Mouse (Mus musculus) frontal cortex, adult (tissue): ENCODE results near the gene Scarb2.
"Not testable (repeated sequence)": the region's sequence is repeated elsewhere in the genome, so short reads cannot be mapped to it uniquely, and the experiment has no call there.

Experiments
- ATAC-seq: cut with Nextera tagmentation; 2 replicates; pipeline ENCODE4 v1.9.2; 2017; ENCODE audit warnings: mild to moderate bottlenecking, moderate library complexity, mixed read lengths; ENCODE audit not compliant: low TSS enrichment

Gene Scarb2

DNA sequence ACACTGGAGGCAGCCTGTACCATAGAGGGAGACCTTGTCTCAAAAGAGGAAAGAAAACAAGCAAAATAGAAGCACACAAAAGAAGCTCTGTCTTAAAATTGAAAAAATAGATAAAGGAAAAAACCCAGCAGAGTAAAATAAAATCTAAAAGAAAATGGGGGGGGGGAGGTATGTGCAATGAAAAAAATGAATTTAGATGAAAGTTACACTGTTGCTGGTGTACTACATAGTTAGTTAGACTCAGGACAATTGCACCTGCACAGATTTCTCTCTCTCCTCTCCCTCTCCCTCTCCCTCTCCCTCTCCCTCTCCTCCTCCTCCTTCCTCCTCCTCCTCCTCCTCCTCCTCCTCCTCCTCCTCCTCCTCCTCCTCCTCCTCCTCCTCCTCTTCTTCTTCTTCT, at the start of gene Scarb2:
Scarb2 (minus strand) TSS at position 101 of the 400 bp plus-strand sequence.
- no peak for ATAC-seq

DNA sequence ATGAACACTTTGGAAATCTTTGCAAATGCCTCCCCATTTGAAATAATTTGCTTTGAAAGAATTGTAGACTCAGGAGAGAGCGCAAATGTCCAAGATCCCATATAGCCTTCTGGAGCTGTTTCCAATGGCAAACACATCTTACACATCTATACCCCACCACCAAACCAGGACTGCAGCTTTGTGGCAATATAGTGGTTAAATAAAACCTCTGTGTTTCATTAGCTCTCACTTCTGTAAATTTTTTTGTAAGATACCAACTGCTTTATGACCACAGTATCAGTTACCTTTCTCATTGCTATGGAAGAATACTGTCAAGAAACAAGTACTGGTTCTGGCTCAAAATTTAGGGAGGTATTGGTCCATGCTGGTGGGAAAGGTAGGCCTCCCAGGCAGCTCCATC, 49.3 kb upstream of the Scarb2 start:
- no peak for ATAC-seq

DNA sequence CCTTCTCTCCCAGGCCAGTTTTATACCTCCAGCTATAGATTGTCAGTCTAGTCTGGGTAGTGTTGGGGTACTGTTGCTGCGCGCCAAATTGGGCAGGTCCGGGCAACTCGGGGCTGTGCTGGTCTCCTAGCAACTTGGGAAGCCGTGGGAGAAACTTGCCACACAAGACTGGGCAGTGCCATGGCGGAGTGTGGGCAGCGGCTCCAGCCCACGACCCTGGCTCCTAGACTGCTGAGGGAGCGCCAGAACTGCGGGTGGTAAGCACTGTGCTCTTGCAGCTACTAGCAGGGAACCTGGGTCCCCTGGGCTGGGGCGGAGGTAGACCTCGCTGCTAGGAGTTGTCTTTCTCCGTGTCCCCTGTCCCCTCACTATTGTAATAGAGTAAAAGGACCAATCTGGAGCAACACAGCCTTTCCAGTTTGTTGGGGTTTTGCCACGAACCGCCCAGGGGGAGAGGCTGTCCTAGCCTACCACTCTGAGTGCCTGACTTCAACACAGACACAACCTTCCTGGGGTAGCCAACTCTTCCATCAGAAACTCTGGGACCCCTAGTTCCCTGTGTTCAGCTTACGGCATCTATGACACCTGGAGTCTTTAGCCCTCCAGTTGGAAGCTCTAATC, 48.4 kb upstream of the Scarb2 start, which contains the start of gene Fam47e:
Fam47e (plus strand) TSS at position 179 of the 621 bp plus-strand sequence.
- ATAC-seq: peak; percentile 92

DNA sequence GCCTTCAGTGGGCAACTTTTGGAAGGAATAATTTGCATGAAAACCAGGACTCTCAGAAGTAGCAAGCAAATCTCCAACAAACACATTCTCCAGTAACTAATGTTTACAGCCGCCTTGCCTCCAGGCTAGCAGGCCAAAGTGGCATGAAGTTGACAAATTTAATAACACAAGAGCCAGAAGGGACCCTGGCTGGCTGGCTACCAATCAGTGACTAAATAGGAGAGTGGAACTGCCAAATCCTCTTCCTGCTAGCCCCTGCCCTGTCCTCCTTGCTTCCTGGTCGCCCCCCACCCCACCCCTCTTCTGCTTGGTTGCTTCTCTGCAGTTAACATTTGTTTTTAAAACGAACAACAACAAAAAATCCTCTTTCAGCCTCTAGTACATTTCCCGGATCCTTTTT, 47.8 kb upstream of the Scarb2 start:
- ATAC-seq: no peak

DNA sequence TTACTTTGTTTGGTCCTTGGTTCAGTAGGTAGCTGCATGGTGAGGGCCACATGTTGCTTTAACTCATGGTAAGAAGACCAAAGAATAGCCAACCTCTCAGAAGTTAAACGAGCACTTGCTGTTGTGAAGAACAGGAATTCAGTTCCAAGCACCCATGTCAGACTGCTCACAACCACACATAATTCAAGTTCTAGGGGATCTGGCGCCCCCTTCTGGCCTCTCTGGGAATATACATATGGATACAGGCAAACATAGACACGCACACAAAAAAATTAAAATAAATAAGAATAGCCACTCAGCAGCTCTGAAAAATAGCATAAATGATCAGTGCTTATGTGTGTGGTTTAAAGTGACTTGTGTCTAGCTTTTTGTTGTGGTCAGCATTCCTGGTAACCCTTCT, 47.3 kb upstream of the Scarb2 start:
- no peak for ATAC-seq

DNA sequence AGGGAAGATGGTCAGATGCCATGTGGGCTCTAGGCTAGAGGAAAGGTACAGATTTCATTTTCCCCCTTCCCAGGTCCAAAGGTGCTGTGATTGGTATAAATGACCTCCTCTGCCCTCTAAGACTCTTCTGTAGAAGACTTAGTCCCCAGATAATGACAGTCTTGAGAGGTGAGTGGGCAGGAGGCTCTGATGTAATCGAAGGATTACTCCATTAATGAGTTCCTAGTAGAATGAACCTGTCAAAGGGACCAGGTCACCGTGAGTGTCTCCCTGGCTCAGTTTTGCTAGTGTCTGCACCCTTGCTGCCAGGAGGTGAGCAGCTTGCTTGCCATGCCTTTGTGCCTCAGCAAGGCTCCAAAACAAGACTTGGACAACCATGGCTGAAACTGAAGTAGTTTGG, 46.0 kb upstream of the Scarb2 start:
- no peak for ATAC-seq

DNA sequence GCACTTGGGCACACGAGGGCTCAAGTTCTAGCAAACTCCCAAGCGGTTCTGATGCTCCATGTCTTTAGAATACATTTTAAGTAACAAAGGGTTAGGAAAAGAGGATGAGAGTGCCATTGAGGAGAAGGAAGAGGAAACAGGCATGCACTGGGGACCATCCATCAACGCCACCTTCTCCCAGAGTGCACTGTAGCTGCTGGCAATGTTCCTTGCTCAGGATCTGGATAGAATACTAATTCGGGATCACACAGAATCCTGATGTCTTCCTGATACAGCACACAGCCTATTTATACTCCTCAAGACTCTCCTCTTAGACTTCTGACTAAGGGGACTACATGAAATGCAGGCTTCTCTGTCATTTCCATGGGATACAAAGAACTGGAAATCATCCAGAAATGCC, 33.1 kb upstream of the Scarb2 start:
- no peak for ATAC-seq

DNA sequence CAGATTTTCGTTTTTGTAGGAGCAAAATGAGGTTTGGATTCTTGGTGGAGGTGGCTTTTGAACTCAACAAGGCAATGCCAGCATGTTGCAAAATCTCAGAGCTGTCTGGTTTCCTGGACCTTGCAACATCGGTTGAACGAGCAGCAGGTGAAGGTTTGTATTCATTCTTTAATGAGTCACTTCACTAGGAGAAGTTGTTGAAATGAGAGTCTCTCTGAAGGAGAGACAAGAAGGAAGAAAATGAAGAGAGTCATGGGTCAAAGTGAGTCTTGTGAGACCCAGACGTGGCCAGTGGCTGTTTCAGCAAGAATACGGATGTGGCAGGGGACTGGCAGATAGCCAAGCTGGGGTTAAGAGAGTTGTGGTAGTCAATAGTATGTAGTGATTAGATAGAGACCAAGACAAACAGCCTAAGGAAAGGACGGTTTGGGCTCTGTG, 18.2 kb upstream of the Scarb2 start:
- ATAC-seq: no peak

DNA sequence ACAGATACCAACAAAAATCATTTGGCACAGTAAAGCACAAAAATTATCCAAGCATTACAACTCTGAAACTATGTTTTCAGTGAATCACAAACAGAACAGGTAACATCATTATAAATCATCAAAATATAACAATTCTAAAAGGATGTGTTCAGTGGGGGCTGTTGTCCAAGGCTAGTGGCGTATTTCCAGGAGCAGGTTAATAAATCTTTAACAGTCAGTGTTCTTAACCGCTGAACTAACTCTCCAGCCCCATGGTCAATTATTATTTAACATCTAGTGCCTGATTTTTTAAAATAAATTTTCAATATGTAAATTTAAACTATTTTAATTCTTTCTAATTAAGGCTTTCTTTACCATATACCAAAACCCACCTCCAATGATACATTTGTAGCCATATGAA, 14.5 kb upstream of the Scarb2 start:
- not testable (repeated sequence) for ATAC-seq

DNA sequence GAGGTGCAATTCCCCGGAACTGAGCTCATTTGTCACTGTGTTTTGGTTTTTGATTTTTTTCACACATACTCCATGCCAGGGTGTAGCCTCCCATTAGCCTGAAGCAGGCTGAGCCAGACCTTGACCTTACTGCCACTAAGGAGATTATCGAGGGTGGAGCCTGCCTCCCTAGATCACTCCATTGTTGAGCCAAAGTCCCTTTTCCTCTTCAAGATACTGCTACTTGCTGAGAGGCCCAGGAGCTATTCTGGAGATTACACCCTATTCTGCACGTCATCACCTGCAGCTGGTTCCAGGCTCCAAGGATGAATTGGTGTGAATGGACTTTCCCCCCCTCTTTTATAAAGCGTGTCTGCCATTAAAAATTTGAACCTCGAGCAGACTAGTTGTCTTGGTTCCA, 5.4 kb upstream of the Scarb2 start:
- ATAC-seq: no peak

DNA sequence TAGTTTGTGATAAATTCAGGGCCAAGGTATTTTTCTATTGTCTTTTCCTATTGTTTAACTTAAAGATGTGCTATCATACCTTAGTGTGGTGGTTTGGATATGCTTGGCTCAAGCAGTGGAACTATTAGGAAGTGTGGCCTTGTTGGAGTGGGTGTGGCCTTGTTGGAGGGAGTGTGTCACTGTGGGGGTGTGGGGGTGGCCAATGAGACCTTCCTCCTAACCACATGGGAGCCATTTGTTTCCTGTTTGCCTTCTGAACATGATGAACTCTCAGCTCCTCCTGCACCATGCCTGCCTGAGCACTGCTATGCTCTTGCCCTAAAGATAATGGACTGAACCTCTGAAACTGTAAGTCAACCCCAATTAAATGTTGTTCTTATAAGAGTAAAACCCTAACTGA, 4.6 kb upstream of the Scarb2 start:
- ATAC-seq: no peak

DNA sequence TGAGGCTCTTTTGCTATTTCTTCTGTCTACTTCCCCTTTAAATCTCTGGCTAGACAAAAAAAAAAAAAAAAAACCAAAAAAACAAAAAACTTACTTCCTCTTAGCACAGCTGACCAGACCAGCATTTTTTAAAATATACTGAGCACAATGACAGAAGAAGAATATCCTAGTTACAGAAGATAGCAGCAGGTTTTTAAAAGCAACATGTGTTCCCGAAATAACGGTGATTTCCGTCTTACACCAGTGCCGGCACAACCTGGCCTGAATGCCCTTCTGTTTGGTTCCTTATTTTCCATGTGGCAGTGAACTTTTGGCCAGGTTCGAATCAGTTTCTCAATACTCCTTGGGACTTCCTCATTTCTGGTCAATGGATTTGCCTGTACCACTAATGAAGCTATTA, 2.2 kb upstream of the Scarb2 start:
- no peak for ATAC-seq

DNA sequence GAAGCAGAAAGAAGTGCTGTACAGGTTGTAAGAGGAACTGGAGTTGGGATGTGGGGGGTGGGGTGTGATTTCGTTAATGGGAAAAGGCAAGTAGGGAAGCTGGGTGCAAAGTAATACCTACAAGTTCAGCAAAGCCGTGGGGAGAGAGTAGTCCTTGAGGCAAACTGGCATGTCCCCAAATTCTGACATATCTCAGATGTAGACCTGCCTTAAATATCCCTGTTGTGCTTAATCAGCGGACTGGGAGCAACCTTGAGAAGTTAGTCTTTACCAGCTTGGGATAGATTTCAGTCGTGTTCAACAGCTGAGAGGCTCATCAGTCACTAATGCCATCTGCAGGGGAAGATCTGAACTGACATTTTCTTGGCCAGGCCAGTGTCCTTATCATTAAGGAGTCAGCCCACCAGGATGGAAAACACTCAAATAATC, 318 bp downstream of the Scarb2 start:
- 0 out of 2 replicates have a peak, but pooled peaks have one; percentile 3 for ATAC-seq

DNA sequence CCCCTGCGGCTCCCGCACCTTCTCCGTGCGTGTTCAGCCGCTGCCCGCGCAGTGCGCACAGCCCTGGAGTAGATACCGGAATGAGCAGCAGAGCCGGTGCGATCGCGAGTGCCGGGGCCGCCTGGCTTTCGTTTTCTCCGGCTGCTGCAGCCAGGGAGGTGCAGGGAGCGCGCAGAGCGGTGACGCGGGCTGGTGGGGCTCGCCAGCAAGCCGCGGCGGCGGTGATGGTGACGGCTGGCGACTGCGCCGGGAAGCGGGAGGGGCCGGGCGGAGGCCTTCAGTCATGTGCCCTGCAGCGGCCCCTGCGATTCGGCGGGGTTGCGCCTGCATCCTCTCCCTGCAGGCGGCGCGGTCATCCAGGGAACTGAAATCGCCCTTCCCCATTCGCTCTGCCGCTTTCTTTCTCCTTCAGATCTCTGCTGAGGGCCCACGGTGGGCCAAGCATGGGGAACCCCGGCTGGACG, 1.2 kb downstream of the Scarb2 start:
- peak; percentile 94 for ATAC-seq

DNA sequence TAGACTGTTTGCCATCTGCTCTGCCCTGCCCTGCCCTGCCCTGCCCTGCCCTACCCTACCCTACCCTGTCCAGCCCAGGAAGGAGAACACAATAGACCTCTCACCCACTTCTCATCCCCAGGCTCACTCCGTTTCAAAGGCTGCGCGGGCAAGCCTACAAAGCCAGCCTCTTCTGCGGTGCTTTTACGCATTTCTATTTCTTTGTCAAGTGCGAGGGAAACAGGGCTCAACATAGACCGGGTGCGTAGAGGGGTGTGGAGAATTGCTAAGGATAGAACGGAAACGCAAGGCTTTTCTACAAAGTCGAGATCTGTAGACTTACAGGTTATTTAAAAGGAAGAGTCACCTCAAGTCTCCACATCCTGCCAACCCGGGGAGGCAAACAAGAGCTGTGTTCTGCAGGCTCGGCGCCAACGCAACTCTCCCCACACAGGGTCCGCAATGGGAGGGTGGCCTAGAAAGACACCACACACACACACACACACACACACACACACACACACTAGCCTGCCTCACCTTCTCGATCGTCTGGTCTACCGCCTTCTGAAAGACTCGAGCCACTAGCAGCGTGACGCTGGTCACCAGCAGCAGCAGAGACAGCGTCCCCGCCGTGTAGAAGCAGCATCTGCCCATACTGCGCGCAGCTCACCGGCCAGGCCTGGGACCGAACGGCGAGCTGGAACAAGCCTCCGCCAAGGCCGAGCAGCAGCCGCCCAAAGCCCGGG, 1.8 kb downstream of the Scarb2 start:
- ATAC-seq: peak; percentile 50

DNA sequence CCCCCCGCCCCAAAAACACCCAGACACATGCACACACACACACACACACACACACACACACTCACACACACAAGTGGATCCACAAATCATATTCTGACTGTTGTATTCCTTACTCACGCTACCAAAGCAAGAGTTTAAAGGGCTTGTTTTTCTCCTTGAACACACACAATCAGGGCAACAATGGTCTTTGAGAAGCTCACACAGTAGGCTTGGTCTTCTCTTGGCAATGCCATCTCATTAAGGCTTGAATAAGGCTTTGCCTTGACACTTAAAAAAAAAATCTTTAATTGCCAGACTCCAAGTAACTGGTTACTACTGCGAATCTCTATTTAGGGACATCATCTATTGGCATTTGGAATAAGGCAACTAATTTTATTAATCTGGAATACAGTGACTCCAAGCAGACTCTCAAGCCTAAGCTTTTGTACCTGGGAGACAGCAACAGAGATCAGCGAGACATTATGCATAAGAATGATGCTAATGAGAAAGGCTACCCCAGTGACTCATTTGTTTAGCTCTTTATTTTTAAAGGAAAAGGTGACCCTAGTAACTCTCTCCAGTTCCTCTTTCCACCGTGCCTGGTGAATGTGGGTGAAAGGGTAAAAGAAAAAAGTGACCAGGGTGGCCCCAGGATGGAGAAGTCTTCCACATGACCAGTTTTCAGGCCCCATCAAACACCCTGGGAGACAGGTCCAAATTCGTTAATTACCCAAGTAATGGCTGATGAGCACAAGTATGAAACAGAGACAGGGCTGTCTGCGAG, 2.6 kb downstream of the Scarb2 start:
- no peak for ATAC-seq

DNA sequence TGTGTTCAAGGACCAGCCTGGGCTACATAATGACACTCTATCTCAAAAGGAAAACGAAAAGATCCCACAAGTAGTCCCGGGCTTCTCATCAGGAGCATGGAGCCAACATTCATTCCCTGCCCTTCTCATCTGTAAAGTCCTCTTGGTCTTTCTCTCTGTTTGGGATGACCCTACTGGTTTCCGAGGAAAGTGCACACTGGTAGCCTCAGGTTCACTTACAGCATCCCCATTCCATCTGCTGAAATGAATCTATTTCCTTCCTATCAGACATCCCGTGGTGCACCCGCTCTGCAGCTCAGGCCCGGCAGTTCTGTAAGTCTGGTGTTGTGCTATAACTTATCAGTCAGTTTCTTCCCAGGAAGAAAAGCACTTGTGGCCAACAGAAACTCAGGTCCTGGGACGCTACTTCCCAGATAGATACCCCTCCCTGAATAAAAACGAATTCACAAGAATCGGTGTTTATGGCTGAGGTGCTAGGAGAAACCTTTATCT, 3.2 kb downstream of the Scarb2 start:
- ATAC-seq: no peak

DNA sequence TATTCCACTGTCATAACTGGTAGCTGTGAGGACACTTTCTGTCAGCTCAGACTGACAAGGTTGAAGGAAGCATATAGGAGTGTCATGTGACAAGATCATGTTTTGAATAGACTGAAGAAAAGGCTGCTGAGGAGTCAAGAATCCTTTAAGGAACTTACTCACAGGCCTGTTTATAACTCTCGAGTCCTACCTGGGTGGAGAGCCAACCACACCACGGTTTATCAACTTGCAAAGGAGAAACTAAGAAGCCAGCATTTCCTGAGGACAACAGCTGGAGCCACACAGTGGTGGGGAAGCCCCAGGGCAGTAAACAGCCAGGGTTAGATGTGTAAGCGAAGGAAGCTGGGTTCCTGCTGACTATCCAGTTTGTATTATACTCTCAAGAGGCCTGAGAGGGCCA, 7.3 kb downstream of the Scarb2 start:
- no peak for ATAC-seq

DNA sequence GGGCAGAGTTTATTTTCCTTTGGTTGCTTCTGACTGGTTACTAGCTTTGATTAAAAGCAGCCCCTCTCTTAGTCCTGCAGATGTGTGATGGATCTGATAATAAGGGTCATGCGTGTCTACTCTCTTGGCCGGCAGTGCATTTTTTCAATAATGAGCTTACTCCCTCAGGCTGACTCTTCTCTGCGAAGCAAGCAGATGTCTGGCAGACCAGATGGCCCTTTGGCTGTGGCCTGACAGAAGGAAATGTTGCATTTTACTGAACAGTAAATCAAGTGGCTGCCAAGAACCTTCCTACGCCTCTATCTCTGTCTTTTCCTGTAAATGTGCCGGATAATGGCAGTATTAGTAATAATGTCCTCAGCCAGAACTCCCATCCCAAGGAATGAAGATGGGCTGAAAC, 8.0 kb downstream of the Scarb2 start:
- ATAC-seq: peak; percentile 14; the same call in 1 of the 2 replicates

DNA sequence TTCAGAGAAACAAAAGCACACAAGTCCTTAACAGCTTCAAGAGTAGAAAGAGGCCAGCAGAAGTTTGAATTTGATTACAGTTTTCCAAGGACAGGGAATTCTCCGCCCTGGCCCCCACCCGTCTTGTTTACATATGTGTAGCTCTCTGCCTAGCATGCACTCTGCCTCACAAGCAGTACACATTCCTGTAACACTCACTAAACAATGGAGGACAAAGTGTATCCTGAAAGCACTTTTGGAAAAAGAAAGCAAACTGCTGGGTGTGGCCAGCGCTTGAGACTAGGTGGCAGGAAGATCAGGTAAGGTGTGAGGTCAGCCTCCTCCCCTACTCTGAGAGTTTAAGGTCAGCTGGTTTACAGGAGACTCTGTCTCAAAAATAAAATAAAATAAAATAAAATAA, 8.4 kb downstream of the Scarb2 start:
- ATAC-seq: no peak

DNA sequence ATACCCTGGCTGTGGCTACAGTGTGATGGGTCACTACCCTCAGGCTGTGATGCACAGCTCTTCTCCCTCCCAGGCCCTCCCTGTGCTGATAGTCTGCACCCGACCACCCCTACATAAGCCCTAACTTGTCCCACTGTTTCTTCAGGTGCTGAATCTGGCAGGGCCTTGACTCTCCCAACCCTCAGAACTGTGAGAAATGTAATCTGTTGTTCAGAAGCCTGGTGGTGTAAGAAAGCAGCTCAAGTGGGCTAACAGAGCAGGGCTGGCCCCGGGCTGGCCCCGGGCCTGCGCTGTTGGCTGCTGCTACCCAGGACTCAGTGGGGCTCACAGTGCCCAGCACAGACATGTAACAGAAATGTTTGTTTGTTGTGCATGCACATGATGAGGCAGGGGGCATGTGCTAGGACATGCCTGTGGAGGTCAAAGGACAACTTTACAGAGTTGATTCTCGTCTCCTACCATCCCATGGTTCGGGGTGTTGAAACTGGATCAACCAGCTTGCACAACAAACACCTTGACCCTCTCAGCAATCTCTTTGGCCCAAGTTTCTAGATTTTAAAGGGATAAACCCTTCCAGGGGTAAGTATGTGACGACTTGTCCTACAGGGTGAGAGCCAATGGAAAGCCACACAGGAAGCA, 10.7 kb downstream of the Scarb2 start:
- no peak for ATAC-seq

DNA sequence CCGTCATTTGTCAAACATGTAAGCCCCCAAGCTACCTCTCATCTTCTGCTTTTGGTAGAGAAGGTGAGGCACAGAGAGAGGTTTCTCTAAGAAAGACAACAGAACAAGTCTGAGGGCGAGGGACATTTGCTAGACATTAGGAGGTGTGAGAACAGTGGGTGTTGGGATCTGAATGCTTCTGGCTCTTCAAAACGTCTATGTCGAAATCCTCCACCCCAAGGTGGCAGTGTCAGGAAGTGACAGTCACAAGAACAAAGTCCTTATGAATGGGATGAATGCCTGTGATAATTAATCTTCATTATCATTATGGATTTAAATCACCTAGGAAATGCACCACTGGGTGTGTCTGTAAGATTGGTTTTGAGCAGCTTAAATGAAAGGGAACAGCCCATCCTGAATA, 11.3 kb downstream of the Scarb2 start:
- no peak for ATAC-seq
